Mouse (Mus musculus): ENCODE data around the gene Pi16. TPM values are rescaled to one million over a fixed set of nuclear protein-coding genes. Genes with fewer than 3 reads are reported as not detected.

Pi16 gene
- polyA plus RNA-seq, 1 experiment from 2014 or later = 1.9 TPM

DNA sequence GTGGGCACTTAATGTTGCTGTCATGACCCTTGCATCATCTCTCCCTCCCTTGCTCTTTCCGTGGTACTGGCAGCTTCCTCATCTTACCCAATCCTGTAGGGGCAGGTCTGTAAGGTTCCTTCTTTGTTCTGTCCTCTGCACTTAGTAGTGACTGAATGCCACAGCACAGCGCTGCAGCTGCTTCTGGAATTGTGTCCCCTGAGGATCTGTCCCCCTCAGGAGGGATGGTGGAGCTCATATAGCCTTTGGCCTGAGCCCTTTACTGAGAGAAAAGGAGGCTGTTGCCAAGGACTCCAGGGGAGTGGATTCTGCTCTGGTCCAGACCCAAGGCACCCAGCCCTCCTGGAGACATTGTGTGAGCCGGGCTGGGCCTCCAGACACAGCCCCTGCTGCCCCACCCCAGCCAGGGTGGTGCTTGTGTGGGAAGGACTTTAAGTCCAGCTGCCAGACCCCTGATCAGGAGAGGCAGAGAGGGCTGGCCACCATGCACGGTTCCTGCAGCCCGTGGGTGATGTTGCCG lies 1.3 kb downstream of the Pi16 start:
- H3K27ac ChIP-seq (replicated peaks) = peak overlapping the region; percentile 46
- peaks cover 31% of the 10 kb centered on the region for H3K4me1 ChIP-seq (replicated peaks)
- H3K27me3 ChIP-seq = peaks cover 43% of the 10 kb centered on the region
- no peaks in the 10 kb centered on the region for H3K36me3 ChIP-seq (replicated peaks)
- ATAC-seq (ENCODE audit: insufficient read depth) = no peak
- WGBS (ENCODE audit: insufficient replicate concordance) = 32% methylated on average over 6 of the region's 6 CpGs
- no peaks in the 10 kb centered on the region for H3K9me3 ChIP-seq (replicated peaks)
- no peak overlapping the region for H3K9ac ChIP-seq
- peak overlapping the region; percentile 8; the same call in 1 of the 2 replicates for H3K4me2 ChIP-seq
- peak overlapping the region; percentile 25 for H3K4me3 ChIP-seq (replicated peaks)

DNA sequence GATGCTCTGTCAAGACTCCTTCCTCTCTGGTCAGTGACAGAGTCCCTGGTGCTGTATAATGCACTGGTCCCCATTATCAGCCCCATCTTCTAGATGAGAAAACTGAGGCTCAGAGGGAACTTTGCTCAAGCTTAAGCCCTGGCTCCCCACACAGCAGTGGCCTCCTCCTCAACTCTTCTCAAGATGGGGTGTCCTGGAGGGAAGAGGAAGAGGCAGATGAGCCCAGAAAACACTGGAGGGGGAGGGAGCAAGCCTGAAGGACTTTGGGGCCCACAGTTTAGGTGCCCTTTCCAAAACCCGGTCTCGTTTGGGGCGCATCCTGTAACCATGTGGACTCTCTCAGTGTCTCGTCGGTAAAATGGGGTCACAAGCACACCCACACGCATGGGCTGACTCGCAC lies 2.0 kb downstream of the Pi16 start:
- Histone ChIP-seq H3K27me3 (peaks cover 43% of the 10 kb centered on the region), H3K4me1 (replicated peaks) (peaks cover 31% of the 10 kb centered on the region), H3K9ac (no peak overlapping the region), H3K36me3 (replicated peaks) (no peaks in the 10 kb centered on the region), H3K9me3 (replicated peaks) (no peaks in the 10 kb centered on the region), H3K4me2 (0 out of 2 replicates have a peak overlapping the region, but pooled peaks have one; percentile 8), H3K27ac (replicated peaks) (peak overlapping the region; percentile 46), H3K4me3 (replicated peaks) (peak overlapping the region; percentile 25)
- no peak for ATAC-seq (ENCODE audit: insufficient read depth)
- WGBS (ENCODE audit: insufficient replicate concordance) = 49% methylated on average over 7 of the region's 7 CpGs

DNA sequence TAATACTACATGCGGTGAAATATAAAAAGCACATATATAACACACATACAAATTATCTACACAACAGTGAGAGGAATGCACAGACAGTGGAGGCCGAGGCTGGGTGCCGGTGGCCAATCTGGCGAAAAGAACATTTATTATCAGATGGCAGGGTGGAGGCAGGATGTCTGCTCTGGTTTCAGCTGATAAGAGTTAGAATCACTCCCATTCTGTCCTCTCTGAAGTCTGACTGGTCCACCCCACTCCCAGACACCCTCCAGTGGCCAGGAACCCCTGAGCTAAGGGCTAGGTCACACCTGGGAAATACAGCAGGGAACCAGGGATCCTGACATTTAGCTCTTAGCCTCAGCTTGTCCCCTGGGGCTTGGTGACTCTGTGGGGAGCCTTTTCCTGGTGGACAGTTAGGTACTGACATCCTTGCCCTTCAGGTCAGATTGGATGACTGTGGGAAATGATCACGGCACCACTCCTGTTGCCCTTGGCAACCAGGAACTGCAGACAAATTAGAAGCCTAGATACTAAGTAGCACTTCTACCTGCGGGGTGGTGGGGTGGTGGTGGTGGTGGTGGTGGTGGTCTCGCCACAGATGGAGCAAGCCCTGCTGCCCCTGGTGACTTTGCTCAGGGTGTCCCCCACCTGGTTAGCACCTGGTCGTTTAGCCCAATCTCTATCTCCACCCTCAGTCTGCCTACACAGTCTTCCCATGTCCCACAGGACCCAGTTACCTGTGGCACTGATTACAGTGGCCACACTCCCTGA lies 2.6 kb downstream of the Pi16 start:
- Histone ChIP-seq H3K4me3 (replicated peaks) (peak overlapping the region; percentile 25), H3K9me3 (replicated peaks) (no peaks in the 10 kb centered on the region), H3K27me3 (peaks cover 43% of the 10 kb centered on the region), H3K9ac (no peak overlapping the region), H3K36me3 (replicated peaks) (no peaks in the 10 kb centered on the region), H3K27ac (replicated peaks) (no peak overlapping the region), H3K4me2 (peak overlapping the region; percentile 18; the same call in 1 of the 2 replicates), H3K4me1 (replicated peaks) (peaks cover 31% of the 10 kb centered on the region)
- ATAC-seq (ENCODE audit: insufficient read depth) = no peak
- 37% methylated on average over 8 of the region's 8 CpGs for WGBS (ENCODE audit: insufficient replicate concordance)

DNA sequence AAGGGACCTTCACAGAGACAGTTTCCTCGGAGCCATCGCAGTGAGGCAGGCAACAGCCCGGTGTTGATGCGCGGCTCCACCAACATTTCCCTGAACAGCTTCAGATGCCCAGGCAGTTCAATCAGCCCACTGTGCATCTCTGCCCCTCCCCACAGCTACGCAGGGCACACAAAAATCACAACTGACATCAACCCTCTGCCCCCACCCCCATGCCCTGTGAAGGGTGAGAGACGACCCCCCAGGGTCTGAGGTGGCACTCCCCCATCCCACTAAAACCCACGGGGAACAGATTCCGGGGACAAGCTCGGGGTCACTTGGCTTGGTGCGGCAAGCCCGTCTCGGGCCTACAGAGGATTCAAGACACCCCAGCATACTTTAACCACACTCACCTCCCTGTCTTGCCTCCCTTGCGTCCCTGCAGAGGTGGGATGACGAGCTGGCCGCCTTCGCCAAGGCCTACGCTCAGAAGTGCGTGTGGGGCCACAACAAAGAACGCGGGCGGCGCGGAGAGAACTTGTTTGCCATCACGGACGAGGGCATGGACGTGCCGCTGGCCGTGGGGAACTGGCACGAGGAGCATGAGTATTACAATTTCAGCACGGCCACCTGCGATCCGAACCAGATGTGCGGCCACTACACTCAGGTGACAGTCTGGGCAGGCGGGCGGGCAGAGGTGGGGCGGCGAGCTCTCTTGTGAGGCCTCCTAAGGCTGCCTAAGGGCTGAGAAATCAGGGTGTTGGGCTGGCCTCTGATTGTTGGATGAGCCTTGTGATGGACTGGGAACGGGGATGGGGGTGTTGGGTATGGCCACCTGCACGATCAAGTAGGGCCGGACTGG lies 4.5 kb downstream of the Pi16 start:
- Histone ChIP-seq H3K4me3 (replicated peaks) (no peak overlapping the region), H3K4me1 (replicated peaks) (peaks cover 28% of the 10 kb centered on the region), H3K27me3 (peaks cover 57% of the 10 kb centered on the region), H3K9ac (no peak overlapping the region), H3K36me3 (replicated peaks) (no peaks in the 10 kb centered on the region), H3K9me3 (replicated peaks) (no peaks in the 10 kb centered on the region), H3K4me2 (peak overlapping the region; percentile 15; the same call in 1 of the 2 replicates), H3K27ac (replicated peaks) (no peak overlapping the region)
- 0 out of 2 replicates have a peak, but pooled peaks have one; percentile 37 for ATAC-seq (ENCODE audit: insufficient read depth)
- WGBS (ENCODE audit: insufficient replicate concordance) = 61% methylated on average over 41 of the region's 41 CpGs

DNA sequence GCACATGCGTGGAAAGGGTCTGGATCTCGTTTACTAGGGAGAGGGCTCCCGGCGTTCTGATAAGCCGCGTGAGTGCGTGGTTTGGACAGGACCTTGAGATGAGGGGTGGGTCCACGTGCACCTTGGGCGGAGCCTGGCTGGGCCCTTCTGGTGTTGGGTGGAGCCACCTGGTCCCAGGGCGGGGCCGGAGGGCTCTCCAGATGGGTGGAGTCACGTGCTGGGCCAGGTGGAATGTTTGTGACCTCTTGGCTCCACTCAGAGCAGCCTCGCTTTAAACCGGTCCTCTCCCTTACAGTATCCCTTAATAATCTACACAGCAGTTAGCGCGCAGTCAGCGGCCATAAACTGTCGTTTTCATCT lies 5.1 kb downstream of the Pi16 start:
- Histone ChIP-seq H3K27me3 (peaks cover 63% of the 10 kb centered on the region), H3K9ac (no peak overlapping the region), H3K4me3 (replicated peaks) (no peak overlapping the region), H3K9me3 (replicated peaks) (no peaks in the 10 kb centered on the region), H3K4me2 (peak overlapping the region; percentile 15; the same call in 1 of the 2 replicates), H3K36me3 (replicated peaks) (no peaks in the 10 kb centered on the region), H3K4me1 (replicated peaks) (peaks cover 28% of the 10 kb centered on the region), H3K27ac (replicated peaks) (no peak overlapping the region)
- ATAC-seq (ENCODE audit: insufficient read depth) = 0 out of 2 replicates have a peak, but pooled peaks have one; percentile 22
- 48% methylated on average over 18 of the region's 18 CpGs for WGBS (ENCODE audit: insufficient replicate concordance)

DNA sequence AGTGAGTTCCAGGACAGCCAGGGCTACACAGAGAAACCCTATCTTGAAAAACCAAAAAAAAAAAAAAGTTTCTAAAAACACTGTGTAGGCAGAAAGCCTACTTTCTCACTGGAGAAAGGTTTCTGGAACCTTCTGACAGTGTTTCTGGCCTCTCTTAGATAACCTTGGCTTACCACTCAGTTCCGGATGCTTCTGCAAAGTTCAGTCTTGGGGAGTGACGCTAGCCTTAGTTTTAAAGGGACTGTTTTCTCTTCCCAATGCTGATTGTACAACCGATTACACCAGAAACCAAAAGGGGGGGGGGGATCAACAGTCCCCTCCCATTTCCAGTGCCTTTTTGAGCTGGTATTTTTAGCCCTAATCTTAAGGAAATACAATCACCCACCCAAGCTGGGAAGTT lies 6.1 kb downstream of the Pi16 start:
- no peak overlapping the region for H3K27ac ChIP-seq (replicated peaks)
- H3K4me3 ChIP-seq (replicated peaks) = no peak overlapping the region
- ATAC-seq (ENCODE audit: insufficient read depth) = no peak
- H3K4me1 ChIP-seq (replicated peaks) = peaks cover 28% of the 10 kb centered on the region
- peaks cover 65% of the 10 kb centered on the region for H3K27me3 ChIP-seq
- H3K9ac ChIP-seq = no peak overlapping the region
- 33% methylated on average over 3 of the region's 3 CpGs for WGBS (ENCODE audit: insufficient replicate concordance)
- H3K4me2 ChIP-seq = no peak overlapping the region
- H3K9me3 ChIP-seq (replicated peaks) = no peaks in the 10 kb centered on the region
- H3K36me3 ChIP-seq (replicated peaks) = no peaks in the 10 kb centered on the region

DNA sequence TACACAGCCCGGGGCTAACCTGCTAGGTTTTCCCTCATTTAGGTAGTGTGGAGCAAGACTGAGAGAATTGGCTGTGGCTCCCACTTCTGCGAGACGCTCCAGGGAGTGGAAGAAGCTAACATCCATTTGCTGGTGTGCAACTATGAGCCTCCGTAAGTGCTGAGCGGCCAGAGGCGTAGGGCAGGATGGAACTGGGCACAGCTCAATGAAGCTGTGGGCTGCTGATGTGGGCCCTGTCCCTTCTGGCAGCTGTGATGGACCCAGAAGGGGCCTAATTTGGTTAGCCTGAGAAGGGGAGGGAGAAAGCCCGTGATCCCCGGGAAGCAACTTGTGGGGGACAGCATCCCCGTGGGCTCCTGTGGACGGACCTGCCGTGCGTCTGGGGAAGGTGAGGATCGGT lies 8.4 kb downstream of the Pi16 start:
- Histone ChIP-seq H3K4me3 (replicated peaks) (no peak overlapping the region), H3K9ac (no peak overlapping the region), H3K4me2 (no peak overlapping the region), H3K27ac (replicated peaks) (no peak overlapping the region), H3K4me1 (replicated peaks) (peaks cover 9% of the 10 kb centered on the region), H3K27me3 (peaks cover 46% of the 10 kb centered on the region), H3K9me3 (replicated peaks) (no peaks in the 10 kb centered on the region), H3K36me3 (replicated peaks) (0 out of 2 replicates have a peak, but pooled peaks cover 5% of the 10 kb centered on the region)
- ATAC-seq (ENCODE audit: insufficient read depth) = no peak
- 70% methylated on average over 13 of the region's 13 CpGs for WGBS (ENCODE audit: insufficient replicate concordance)

DNA sequence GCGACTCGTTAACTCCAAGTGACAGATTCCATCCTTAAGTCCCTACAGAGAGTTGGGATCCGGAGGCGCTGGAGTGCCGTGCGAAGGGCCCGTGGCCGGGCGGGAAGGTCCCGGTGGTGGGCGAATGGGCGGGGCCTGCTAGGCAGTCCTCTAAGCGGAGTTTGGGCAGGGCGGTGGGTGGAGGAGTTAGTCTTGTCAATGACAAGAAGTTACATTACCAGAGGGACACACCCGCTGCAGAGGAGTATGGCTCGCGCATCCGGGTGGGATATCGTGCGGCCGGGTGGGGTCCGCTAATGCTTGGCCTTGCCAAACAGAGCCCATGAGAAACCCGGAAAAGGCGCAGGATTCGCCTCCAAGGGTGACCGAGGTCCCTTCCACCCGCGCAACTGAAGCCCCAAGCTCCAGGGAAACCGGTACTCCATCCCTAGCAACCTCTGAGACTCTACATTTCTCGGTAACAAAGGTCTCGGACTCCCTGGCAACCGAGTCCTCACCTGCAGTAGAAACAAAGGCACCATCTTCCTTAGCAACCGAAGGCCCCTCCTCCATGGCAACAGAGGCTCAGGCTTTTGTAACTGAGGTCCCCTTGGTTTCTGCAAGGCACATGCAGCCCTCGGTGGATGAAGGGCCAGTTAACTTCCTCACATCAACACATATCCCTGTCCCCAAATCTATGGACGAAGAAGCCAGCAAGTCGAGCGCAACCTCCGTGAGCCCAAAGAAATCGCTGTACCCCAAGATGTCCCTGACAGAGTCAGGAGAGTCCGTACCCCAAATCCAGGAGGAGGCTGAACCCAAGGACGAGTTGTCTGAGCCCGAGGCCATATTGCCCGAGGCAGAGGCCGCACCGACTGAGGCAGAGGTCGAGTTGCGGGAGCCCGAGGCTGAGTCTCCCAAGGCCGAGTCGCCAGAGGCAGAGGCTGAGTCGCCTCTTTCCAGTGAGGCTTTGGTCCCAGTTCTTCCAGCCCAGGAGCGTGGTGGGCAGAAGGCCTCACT lies 9.3 kb downstream of the Pi16 start:
- no peak for ATAC-seq (ENCODE audit: insufficient read depth)
- H3K27me3 ChIP-seq = peaks cover 36% of the 10 kb centered on the region
- no peaks in the 10 kb centered on the region for H3K9me3 ChIP-seq (replicated peaks)
- H3K36me3 ChIP-seq (replicated peaks) = peaks cover 13% of the 10 kb centered on the region; the same call in 1 of the 2 replicates
- H3K4me1 ChIP-seq (replicated peaks) = peaks cover 14% of the 10 kb centered on the region
- WGBS (ENCODE audit: insufficient replicate concordance) = 37% methylated on average over 52 of the region's 52 CpGs
- H3K4me2 ChIP-seq = no peak overlapping the region
- H3K27ac ChIP-seq (replicated peaks) = no peak overlapping the region
- no peak overlapping the region for H3K4me3 ChIP-seq (replicated peaks)
- H3K9ac ChIP-seq = no peak overlapping the region

DNA sequence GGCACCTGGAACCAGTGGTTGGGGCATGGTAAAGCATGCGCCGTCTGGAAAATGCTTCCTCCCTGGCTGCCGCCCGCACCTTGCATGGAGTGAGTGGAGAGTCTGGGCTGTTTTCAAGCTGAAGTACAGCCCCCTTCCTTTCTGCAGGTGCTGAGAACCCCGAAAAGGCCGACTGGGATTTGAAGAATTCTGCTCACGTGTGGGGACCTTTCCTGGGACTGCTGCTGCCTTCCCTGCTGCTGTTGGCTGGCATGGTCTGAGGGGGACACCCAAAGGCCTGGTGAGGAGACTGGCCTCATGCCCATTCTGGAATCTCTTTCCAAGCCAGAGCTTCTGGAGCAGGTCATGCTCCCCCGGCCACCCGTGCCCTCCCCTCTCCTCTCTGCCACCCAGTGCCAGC lies 10.2 kb downstream of the Pi16 start:
- 79% methylated on average over 9 of the region's 9 CpGs for WGBS (ENCODE audit: insufficient replicate concordance)
- ATAC-seq (ENCODE audit: insufficient read depth) = no peak
- Histone ChIP-seq H3K36me3 (replicated peaks) (peaks cover 21% of the 10 kb centered on the region), H3K9ac (no peak overlapping the region), H3K9me3 (replicated peaks) (no peaks in the 10 kb centered on the region), H3K4me3 (replicated peaks) (no peak overlapping the region), H3K27me3 (peaks cover 27% of the 10 kb centered on the region), H3K4me2 (no peak overlapping the region), H3K4me1 (replicated peaks) (peaks cover 8% of the 10 kb centered on the region), H3K27ac (replicated peaks) (no peak overlapping the region)

DNA sequence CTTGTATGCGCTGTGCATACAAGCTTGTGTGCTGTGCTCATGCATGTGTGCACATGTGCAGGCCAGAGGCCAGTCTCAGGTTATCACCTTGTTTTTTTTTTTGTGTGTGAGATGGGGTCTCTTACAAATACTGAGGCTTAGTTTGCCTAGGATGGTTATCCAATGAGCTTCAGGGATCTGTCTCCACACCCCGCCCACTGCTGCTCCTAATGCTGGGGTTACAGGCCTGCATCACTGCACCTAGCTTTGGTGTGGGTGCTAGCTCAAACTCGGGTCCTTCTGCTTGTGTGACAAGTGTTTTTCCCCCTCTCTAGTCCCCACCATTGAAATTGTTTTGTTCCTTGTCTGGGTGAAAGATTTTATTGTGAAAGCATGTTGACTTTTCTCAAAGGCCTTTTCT lies 12.7 kb downstream of the Pi16 start:
- WGBS (ENCODE audit: insufficient replicate concordance) = 67% methylated on average over 3 of the region's 3 CpGs
- ATAC-seq (ENCODE audit: insufficient read depth) = no peak
- Histone ChIP-seq H3K9me3 (replicated peaks) (no peaks in the 10 kb centered on the region), H3K36me3 (replicated peaks) (peaks cover 41% of the 10 kb centered on the region), H3K9ac (no peak overlapping the region), H3K4me1 (replicated peaks) (peaks cover 5% of the 10 kb centered on the region; the same call in 1 of the 2 replicates), H3K4me3 (replicated peaks) (no peak overlapping the region), H3K27ac (replicated peaks) (no peak overlapping the region), H3K4me2 (no peak overlapping the region), H3K27me3 (peaks cover 22% of the 10 kb centered on the region)
